Mouse (Mus musculus) embryonic facial prominence, embryonic 15.5 days (tissue): Measurements from ENCODE around the gene Lrrc23. TPM values are rescaled to one million over a fixed set of nuclear protein-coding genes. Genes with fewer than 3 reads are reported as not detected.
A peak's percentile ranks its signal among the peaks of the same experiment; 100 is the strongest.

Experiments
- ATAC-seq: fragments of 200-750 bp; cut with Nextera tagmentation; 2 replicates; pipeline ENCODE4 v1.8.0; 2017; ENCODE audit warnings: low read depth, moderate TSS enrichment; ENCODE audit not compliant: insufficient number of reproducible peaks, low FRiP score, low TSS enrichment
- H3K27ac ChIP-seq: fragments of 300-500 bp; sonication (generic); replicated peaks from 2 replicates; pipeline ENCODE4 v1.5.1; 2015; ENCODE audit warnings: mild to moderate bottlenecking, inconsistent platforms
- H3K27me3 ChIP-seq: fragments of 300-500 bp; sonication (generic); 2 replicates; pipeline ENCODE4 v1.6.1; 2015; ENCODE audit warnings: inconsistent platforms
- H3K36me3 ChIP-seq: fragments of 300-500 bp; sonication (generic); 2 replicates; pipeline ENCODE4 v1.6.1; 2015; ENCODE audit warnings: mild to moderate bottlenecking, inconsistent platforms
- H3K4me1 ChIP-seq: fragments of 300-500 bp; sonication (generic); 2 replicates; pipeline ENCODE4 v1.6.1; 2015; ENCODE audit warnings: inconsistent platforms
- H3K4me2 ChIP-seq: fragments of 300-500 bp; sonication (generic); replicated peaks from 2 replicates; pipeline ENCODE4 v1.6.1; 2015; ENCODE audit warnings: mild to moderate bottlenecking, inconsistent platforms
- H3K4me3 ChIP-seq: fragments of 300-500 bp; sonication (generic); replicated peaks from 2 replicates; pipeline ENCODE4 v1.5.1; 2015; ENCODE audit warnings: mild to moderate bottlenecking, inconsistent platforms
- H3K9ac ChIP-seq: fragments of 300-500 bp; sonication (generic); 2 replicates; pipeline ENCODE4 v1.6.1; 2015; ENCODE audit warnings: inconsistent platforms
- H3K9me3 ChIP-seq: fragments of 300-500 bp; sonication (generic); replicated peaks from 2 replicates; pipeline ENCODE4 v1.6.1; 2016; ENCODE audit warnings: inconsistent platforms
- WGBS: fragments of 180-500 bp; shearing (Covaris S2); methylation state at CpG from one replicate; pipeline ENCODE4 v1.1.7; 2015; 5-methylcytosine and 5-hydroxymethylcytosine counted together
- polyA plus RNA-seq: library from polyadenylated mRNA; unstranded; fragments of >200 nt; fragmentation: Nextera tagmentation; extraction: Ambion mirVana; gene quantifications from 2 replicates; pipeline ENCODE4 v1.2.1, GENCODE M21; 2015

Lrrc23 gene
- polyA plus RNA-seq, 1 experiment from 2014 or later, result 47.5 TPM

- Histone ChIP-seq H3K27me3 (no peaks in the 10 kb centered on the region), H3K36me3 (peaks cover 39% of the 10 kb centered on the region), H3K9ac (no peak overlapping the region), H3K4me2 (no peak overlapping the region), H3K4me3 (no peak overlapping the region), H3K27ac (no peak overlapping the region), H3K9me3 (no peaks in the 10 kb centered on the region), H3K4me1 (peaks cover 34% of the 10 kb centered on the region)
- no peak for ATAC-seq
- 83% methylated on average over 8 of the region's 8 CpGs for WGBS
These were observed 29.1 kb downstream of the Lrrc23 start for GRCm38 (mm10) chr6:124750405-124750804.

- no peaks in the 10 kb centered on the region for H3K9me3 ChIP-seq
- peak; percentile 24 for ATAC-seq
- 0 out of 2 replicates have a peak overlapping the region, but pooled peaks have one; percentile 56 for H3K9ac ChIP-seq
- peaks cover 64% of the 10 kb centered on the region for H3K36me3 ChIP-seq
- H3K27ac ChIP-seq, result peak overlapping the region; percentile 86; the same call in 1 of the 2 replicates
- peaks cover 29% of the 10 kb centered on the region for H3K4me1 ChIP-seq
- 82% methylated on average over 7 of the region's 7 CpGs for WGBS
- H3K4me3 ChIP-seq, result peak overlapping the region; percentile 51
- H3K27me3 ChIP-seq, result no peaks in the 10 kb centered on the region
- H3K4me2 ChIP-seq, result peak overlapping the region; percentile 96
These were observed 32.6 kb downstream of the Lrrc23 start for GRCm38 (mm10) chr6:124746654-124747632.

- peak; percentile 3 for ATAC-seq
- Histone ChIP-seq H3K9ac (peak overlapping the region; percentile 56), H3K4me3 (peak overlapping the region; percentile 51), H3K27ac (peak overlapping the region; percentile 86), H3K4me2 (peak overlapping the region; percentile 96), H3K4me1 (peaks cover 34% of the 10 kb centered on the region), H3K9me3 (no peaks in the 10 kb centered on the region), H3K36me3 (peaks cover 64% of the 10 kb centered on the region), H3K27me3 (no peaks in the 10 kb centered on the region)
- 15% methylated on average over 8 of the region's 8 CpGs for WGBS
These were observed 33.3 kb downstream of the Lrrc23 start for GRCm38 (mm10) chr6:124746296-124746605.

- peaks cover 64% of the 10 kb centered on the region for H3K36me3 ChIP-seq
- WGBS, result under 1% methylated on average over 85 of the region's 85 CpGs
- peaks cover 34% of the 10 kb centered on the region for H3K4me1 ChIP-seq
- H3K27ac ChIP-seq, result peak overlapping the region; percentile 86
- no peaks in the 10 kb centered on the region for H3K9me3 ChIP-seq
- peak overlapping the region; percentile 96 for H3K4me2 ChIP-seq
- peak overlapping the region; percentile 51 for H3K4me3 ChIP-seq
- ATAC-seq, result peak; percentile 83
- H3K9ac ChIP-seq, result peak overlapping the region; percentile 56
- no peaks in the 10 kb centered on the region for H3K27me3 ChIP-seq
These were observed 33.8 kb downstream of the Lrrc23 start for GRCm38 (mm10) chr6:124745490-124746295.

GRCm38 (mm10) chr6:124744755-124745321, 34.7 kb downstream of the Lrrc23 start:
- Histone ChIP-seq H3K27ac (peak overlapping the region; percentile 86; the same call in 1 of the 2 replicates), H3K4me1 (peaks cover 39% of the 10 kb centered on the region), H3K9ac (no peak overlapping the region), H3K9me3 (no peaks in the 10 kb centered on the region), H3K27me3 (no peaks in the 10 kb centered on the region), H3K4me3 (peak overlapping the region; percentile 51), H3K36me3 (peaks cover 61% of the 10 kb centered on the region), H3K4me2 (peak overlapping the region; percentile 96)
- no peak for ATAC-seq
- 64% methylated on average over 26 of the region's 26 CpGs for WGBS

GRCm38 (mm10) chr6:124743647-124744046, 35.9 kb downstream of the Lrrc23 start:
- Histone ChIP-seq H3K4me3 (no peak overlapping the region), H3K4me1 (peaks cover 50% of the 10 kb centered on the region), H3K9ac (no peak overlapping the region), H3K27ac (no peak overlapping the region), H3K4me2 (no peak overlapping the region), H3K9me3 (no peaks in the 10 kb centered on the region), H3K36me3 (peaks cover 54% of the 10 kb centered on the region), H3K27me3 (no peaks in the 10 kb centered on the region)
- ATAC-seq, result no peak
- WGBS, result 79% methylated on average over 8 of the region's 8 CpGs

GRCm38 (mm10) chr6:124742839-124743514, 36.5 kb downstream of the Lrrc23 start:
- Histone ChIP-seq H3K9ac (no peak overlapping the region), H3K27me3 (no peaks in the 10 kb centered on the region), H3K27ac (no peak overlapping the region), H3K4me3 (no peak overlapping the region), H3K36me3 (peaks cover 47% of the 10 kb centered on the region), H3K4me1 (peaks cover 56% of the 10 kb centered on the region), H3K4me2 (no peak overlapping the region), H3K9me3 (no peaks in the 10 kb centered on the region)
- ATAC-seq, result no peak
- WGBS, result 86% methylated on average over 15 of the region's 15 CpGs

- peak overlapping the region; percentile 68 for H3K4me3 ChIP-seq
- H3K27ac ChIP-seq, result peak overlapping the region; percentile 99
- H3K4me1 ChIP-seq, result peaks cover 53% of the 10 kb centered on the region
- peaks cover 36% of the 10 kb centered on the region for H3K36me3 ChIP-seq
- 0 out of 2 replicates have a peak overlapping the region, but pooled peaks have one; percentile 83 for H3K9ac ChIP-seq
- ATAC-seq, result no peak
- peak overlapping the region; percentile 68 for H3K4me2 ChIP-seq
- no peaks in the 10 kb centered on the region for H3K27me3 ChIP-seq
- H3K9me3 ChIP-seq, result no peaks in the 10 kb centered on the region
- 69% methylated on average over 3 of the region's 3 CpGs for WGBS
These were observed 37.7 kb downstream of the Lrrc23 start for GRCm38 (mm10) chr6:124741842-124742241.

GRCm38 (mm10) chr6:124740888-124741761, 38.4 kb downstream of the Lrrc23 start, which contains the start of gene Grcc10:
Gene Grcc10, minus strand, starts transcription at chr6:124741374.
- under 1% methylated on average over 41 of the region's 41 CpGs for WGBS
- Histone ChIP-seq H3K4me3 (peak within 1 kb of the TSS; percentile 68), H3K27me3 (no peaks in the 10 kb centered on the region), H3K36me3 (peaks cover 30% of the 10 kb centered on the region), H3K4me2 (peak within 1 kb of the TSS; percentile 68), H3K27ac (peak within 1 kb of the TSS; percentile 99), H3K9ac (peak within 1 kb of the TSS; percentile 83), H3K4me1 (peaks cover 46% of the 10 kb centered on the region), H3K9me3 (no peaks in the 10 kb centered on the region)
- peak; percentile 84 for ATAC-seq
